Mouse (Mus musculus): Measurements from ENCODE around the gene Pnrc2.

Pnrc2 gene

DNA sequence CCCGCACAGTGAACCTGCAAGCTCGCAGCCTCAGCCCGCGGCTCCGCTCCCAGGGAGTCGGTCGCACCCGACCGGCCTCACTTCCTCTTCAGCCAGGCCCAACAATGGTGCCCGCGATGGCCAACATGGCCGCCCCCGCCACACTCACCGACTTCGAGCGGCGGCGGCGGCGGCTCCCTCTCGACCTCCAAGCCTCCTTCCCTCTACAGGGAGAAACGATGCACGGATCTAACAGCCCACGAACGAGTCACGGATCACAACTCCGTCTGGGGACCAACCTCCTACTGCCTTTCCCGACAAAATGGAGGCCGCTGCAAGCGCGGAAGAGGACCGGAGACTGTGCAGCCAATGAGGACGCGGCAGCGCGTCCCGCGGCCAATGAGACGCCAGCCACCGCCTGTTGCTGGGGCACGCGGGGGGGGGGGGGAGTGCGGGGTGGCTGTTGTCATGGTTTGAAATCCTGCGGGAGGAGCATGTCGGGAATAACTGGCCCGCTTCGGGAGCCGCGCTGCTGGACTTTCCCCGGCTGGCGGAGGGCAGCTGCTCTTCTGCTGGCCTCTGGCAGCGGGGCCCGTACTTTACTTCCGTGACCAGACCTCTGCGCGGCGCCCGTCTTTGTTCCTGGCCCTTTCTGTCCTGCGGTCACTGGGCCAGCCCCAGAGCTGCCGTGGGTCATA, at the start of gene Pnrc2:
Gene Pnrc2 (minus strand): TSS at position 325 of the 677 bp plus-strand sequence.
- DNase-seq (ENCODE audit: low spot score): peak; percentile 92

DNA sequence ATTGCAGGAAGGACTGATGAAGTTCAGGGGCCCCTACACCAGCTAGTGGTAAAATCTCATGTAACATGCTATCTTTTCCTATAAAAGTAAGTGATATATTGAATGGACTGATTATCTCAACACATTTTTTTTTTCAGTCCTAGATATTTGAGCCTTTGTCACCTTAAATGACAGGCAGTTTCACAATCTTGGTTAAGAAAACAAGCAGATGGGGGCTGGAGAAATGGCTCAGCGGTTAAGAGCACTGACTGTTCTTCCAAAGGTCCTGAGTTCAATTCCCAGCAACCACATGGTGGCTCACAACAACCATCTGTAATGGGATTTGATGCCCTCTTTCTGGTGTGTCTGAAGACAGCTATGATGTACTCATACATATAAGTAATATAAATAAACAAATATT, 48.5 kb upstream of the Pnrc2 start:
- no peak for DNase-seq (ENCODE audit: low spot score)

DNA sequence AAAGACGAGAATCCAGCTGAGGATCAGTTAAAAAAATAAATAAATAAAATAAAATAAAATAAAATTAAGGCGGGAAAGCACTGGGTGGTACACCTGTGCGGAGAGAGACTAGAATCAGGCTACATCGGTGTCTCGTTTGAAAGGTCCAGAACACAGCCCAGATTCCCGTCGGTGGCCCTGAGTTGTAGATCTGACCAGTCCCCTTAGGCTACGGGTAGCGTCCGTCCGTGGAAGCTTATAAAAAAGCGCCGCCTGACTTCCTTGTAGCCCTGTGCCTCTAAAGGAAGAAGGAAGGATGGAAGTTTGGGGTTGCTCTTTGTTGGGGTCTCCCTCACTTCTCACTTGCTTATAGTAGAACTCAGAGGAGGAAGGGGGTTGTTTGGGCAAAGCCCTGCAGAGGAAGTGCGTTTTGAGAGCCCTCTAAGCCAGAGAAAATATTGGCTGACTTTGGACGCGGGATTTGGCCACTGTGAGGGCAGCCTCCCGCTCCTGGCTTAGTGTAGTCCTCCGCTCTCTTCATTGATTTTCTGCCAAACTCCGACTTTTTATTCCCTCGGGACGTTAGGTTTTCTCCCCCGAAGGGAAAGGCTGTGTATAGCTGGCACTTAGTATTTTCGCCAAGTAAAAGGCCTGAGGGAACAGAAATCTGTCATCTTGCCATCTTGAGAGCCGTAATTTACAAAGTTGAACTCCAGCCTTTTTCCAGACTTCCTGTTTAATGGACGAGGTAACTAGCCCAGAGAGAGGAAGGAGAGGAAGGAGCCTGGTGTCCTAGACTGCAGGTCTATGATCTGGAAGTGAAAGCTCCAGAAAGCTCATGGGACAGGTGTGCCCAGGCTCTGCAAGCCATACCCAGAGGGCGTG, 47.8 kb upstream of the Pnrc2 start:
- no peak for DNase-seq (ENCODE audit: low spot score)

- DNase-seq (ENCODE audit: low spot score): peak; percentile 97
These were observed 46.9 kb upstream of the Pnrc2 start, which contains the start of gene Fuca1 for GRCm38 (mm10) chr4:135920304-135921241. Gene Fuca1, plus strand, starts transcription at chr4:135920735.

DNA sequence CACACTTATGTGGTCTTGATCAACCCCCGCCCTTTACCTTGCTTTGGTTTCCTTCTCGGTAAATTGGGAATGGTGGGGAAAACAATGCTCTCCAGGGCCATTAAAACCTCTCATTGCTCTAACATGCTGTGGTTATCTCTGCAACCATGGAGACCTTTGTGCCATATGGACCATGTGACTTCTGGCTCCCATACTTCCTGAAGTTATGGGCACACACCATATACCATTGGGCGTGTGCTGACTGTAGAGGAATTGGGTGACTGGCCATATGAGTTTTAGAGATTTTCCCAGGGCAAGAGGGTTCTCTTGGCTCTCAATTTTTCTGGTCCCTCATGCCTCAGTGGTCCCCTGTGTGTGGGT, 45.6 kb upstream of the Pnrc2 start:
- DNase-seq (ENCODE audit: low spot score): no peak

- peak; percentile 64 for DNase-seq (ENCODE audit: low spot score)
These were observed 45.1 kb upstream of the Pnrc2 start for GRCm38 (mm10) chr4:135918635-135919279.

GRCm38 (mm10) chr4:135913433-135913832, 39.8 kb upstream of the Pnrc2 start:
- no peak for DNase-seq (ENCODE audit: low spot score)

DNA sequence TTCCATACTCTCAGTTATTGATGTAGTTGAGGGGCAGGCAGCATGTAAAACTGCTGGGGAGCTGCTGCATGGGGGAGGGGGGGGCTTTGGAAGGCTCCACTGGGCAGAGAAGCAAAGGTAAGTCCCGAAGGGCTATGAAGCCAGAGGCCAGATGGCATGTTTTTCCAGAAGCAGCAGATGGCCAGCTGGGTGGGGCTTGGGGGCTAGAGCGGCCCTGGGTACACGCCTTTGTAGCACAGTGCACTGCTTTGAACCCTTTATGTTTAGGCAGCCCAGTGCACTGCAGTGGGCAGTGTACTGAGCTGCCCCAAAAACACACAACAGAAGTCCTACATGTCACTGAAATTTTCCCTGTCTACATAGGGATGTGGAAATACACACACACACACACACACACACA, 39.2 kb upstream of the Pnrc2 start:
- DNase-seq (ENCODE audit: low spot score): no peak

GRCm38 (mm10) chr4:135912164-135912563, 38.5 kb upstream of the Pnrc2 start:
- DNase-seq (ENCODE audit: low spot score): no peak

DNA sequence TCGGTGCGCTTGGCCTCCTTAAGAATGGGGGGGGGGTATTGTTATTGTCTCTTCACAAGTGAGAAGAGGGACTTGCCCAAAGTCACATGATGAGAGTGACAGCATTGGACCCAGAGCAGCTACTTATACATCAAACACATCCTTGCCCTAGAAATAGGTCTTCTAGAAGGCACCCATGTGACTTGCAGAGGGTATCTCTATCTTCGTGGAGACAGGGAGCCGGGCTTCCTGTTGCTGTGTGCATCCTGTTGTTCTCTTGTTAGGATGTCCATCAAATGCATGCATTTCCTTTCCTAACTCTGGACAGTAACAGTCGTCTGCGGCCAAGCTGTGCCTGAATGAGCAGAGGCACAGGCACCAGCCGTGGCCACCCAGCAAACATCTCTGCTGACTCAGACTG, 37.9 kb upstream of the Pnrc2 start:
- DNase-seq (ENCODE audit: low spot score): peak; percentile 54

DNA sequence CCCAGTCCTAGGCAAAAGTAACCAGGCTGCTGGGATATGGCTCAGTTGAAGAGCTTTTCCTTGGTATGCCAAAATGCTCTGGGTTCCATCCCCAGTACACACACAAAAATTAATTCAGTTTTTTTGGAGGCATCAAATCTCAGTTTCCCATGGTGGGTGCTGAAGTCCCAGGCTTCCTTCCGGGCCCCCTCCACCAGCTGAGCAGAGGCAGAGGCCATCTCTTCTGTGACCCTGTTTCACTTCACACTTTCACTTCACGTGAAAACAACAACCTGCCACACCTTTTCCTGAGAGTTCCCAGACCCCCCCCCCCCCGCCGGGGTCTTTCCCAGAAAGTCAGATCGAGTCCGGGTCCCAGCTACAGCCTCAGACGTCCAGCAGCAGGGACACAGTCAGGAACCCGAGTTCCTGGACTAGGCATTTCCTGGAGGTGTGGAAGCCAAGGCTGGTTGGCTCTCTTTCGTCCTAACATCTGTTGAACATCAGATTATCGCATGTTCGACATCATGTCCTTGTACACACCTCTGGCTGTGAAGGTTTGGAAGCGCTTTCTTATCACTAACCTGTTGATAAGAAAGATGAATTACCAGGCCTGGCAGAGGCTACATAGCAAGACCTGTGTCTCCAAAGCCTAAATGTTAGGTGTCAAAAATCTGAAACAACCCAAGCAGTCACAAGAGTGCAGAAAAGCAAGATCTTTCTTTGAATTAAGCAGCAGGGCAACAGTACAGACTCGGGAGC, 35.8 kb upstream of the Pnrc2 start:
- DNase-seq (ENCODE audit: low spot score): no peak

DNA sequence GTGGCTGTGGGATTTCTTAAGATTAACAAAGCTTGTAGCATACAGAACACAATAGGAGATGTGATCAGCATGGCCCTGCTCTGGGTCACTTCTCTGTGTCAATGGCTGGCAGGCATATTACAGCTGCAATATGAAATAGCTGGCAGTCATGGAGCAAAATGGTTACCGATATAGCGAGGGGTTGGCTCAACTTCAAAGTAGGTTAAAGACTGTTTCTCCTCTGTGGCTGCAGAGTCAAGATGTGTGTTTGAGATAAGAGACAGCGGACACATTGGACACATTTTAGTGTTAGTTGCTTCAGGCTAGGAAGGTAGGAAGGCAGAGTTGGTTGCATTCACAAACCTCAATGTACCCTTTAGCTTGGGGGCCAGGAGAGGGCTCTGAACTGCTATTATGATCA, 33.0 kb upstream of the Pnrc2 start:
- no peak for DNase-seq (ENCODE audit: low spot score)

DNA sequence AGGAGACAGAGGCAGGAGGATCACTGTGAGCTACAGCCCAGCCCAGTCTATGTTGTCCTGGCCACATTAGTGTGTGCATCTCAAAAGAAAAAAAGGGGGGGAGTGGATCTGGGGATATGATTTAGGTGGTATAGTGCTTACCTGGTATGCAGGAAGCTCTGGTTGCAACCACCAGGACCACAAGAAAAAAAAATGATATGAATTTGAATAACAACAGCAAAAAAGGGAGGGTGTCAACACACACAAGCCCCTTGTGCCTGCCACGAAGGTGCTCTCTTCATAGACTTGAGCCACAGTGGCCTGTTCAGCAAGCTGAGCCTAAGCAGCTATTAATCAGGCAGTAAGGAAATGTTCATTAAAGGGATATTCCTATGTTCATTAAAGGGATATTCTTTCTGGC, 31.2 kb upstream of the Pnrc2 start:
- DNase-seq (ENCODE audit: low spot score): no peak

GRCm38 (mm10) chr4:135902606-135903242, 29.1 kb upstream of the Pnrc2 start:
- DNase-seq (ENCODE audit: low spot score): no peak

DNA sequence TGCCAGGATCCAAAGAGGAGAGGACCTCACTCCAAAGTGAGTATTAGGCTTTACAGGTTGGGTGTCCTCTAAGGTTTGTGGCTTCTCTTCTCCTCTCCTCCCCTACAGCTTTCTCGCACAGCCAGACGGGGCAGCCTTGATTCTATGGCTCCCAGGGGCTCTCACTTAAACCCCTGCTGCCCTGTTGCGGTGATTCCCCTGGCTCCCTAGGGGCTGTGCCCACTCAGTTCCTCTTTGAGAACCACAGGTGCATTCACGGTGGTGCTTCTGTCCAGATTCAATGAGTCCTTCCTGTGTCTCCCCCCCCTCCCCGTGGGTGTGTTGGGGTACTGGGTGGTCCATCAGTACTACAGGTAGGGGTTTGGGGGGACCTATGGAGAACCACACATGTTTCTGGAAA, 26.4 kb upstream of the Pnrc2 start:
- peak; percentile 53 for DNase-seq (ENCODE audit: low spot score)

- DNase-seq (ENCODE audit: low spot score): no peak
These were observed 25.4 kb upstream of the Pnrc2 start for GRCm38 (mm10) chr4:135899050-135899448.

- DNase-seq (ENCODE audit: low spot score): peak; percentile 80
These were observed 24.9 kb upstream of the Pnrc2 start for GRCm38 (mm10) chr4:135898380-135899049.

- no peak for DNase-seq (ENCODE audit: low spot score)
These were observed 22.5 kb upstream of the Pnrc2 start for GRCm38 (mm10) chr4:135896157-135896556.

DNA sequence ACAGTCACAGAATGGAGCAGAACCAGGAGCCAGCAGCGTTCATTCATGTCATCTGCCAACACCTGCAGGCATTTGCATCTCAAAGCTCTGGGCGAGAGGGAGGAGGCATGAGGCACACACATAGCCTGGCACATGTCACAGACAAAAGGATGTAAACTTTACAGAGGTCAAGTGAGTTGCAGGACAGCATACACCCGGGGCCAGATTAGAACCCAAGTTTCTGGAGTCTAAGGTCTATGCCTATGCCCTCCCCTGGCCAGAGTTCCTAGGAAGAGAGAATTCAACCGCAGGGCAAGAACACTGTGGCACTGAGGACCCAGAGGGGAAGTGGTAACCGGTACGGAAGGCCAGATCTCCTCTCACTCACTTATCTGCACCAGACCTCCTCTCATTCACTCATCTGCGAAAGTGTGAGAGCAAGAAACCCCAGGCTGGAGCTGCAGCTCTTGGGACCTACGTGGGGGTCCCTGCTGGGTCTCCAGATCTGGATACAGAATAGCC, 21.5 kb upstream of the Pnrc2 start, which contains the start of gene Cnr2:
Gene Cnr2 (plus strand): TSS at position 324 of the 501 bp plus-strand sequence.
- no peak for DNase-seq (ENCODE audit: low spot score)

GRCm38 (mm10) chr4:135892884-135893283, 19.2 kb upstream of the Pnrc2 start:
- no peak for DNase-seq (ENCODE audit: low spot score)

All from lung, postnatal 25 days (tissue).